Mouse (Mus musculus) limb, embryonic 12.5 days (tissue): ENCODE measurements around the gene Hoxc8. TPM values are rescaled to one million over a fixed set of nuclear protein-coding genes. Genes with fewer than 3 reads are reported as not detected.
A peak's percentile ranks its signal among the peaks of the same experiment; 100 is the strongest.

Experiments used
- ATAC-seq: fragments of 200-750 bp; cut with Nextera tagmentation; 2 replicates; pipeline ENCODE4 v1.8.0; 2017; ENCODE audit warnings: low read depth, moderate TSS enrichment; ENCODE audit not compliant: insufficient number of reproducible peaks, insufficient read depth, low FRiP score, low TSS enrichment
- H3K27ac ChIP-seq: fragments of 300-500 bp; sonication (generic); 2 replicates; pipeline ENCODE4 v1.5.1; 2016; ENCODE audit warnings: mild to moderate bottlenecking, moderate library complexity
- H3K27me3 ChIP-seq: fragments of 300-500 bp; sonication (generic); 2 replicates; pipeline ENCODE4 v1.6.1; 2016; ENCODE audit warnings: mild to moderate bottlenecking, moderate library complexity
- H3K36me3 ChIP-seq: fragments of 300-500 bp; sonication (generic); 2 replicates; pipeline ENCODE4 v1.6.1; 2016; ENCODE audit warnings: mild to moderate bottlenecking, moderate library complexity
- H3K4me1 ChIP-seq: fragments of 300-500 bp; sonication (generic); replicated peaks from 2 replicates; pipeline ENCODE4 v1.6.1; 2016
- H3K4me2 ChIP-seq: fragments of 300-500 bp; sonication (generic); 2 replicates; pipeline ENCODE4 v1.6.1; 2016; ENCODE audit warnings: mild to moderate bottlenecking, moderate library complexity
- H3K4me3 ChIP-seq: fragments of 300-500 bp; sonication (generic); replicated peaks from 2 replicates; pipeline ENCODE4 v1.5.1; 2016; ENCODE audit warnings: mild to moderate bottlenecking
- H3K9ac ChIP-seq: fragments of 300-500 bp; sonication (generic); replicated peaks from 2 replicates; pipeline ENCODE4 v1.6.1; 2016; ENCODE audit warnings: mild to moderate bottlenecking, moderate library complexity
- H3K9me3 ChIP-seq: fragments of 300-500 bp; sonication (generic); 2 replicates; pipeline ENCODE4 v1.6.1; 2016; ENCODE audit warnings: mild to moderate bottlenecking, moderate library complexity
- WGBS: fragments of 180-500 bp; shearing (Covaris S2); methylation state at CpG from one replicate; pipeline ENCODE4 v1.1.7; 2016; 5-methylcytosine and 5-hydroxymethylcytosine counted together
- polyA plus RNA-seq: library from polyadenylated mRNA; unstranded; fragments of >200 nt; fragmentation: Nextera tagmentation; extraction: Ambion mirVana; gene quantifications from 2 replicates; pipeline ENCODE4 v1.2.1, GENCODE M21; 2016

Gene Hoxc8
- 3.9 and 4.0 TPM in 2 replicates for polyA plus RNA-seq

DNA sequence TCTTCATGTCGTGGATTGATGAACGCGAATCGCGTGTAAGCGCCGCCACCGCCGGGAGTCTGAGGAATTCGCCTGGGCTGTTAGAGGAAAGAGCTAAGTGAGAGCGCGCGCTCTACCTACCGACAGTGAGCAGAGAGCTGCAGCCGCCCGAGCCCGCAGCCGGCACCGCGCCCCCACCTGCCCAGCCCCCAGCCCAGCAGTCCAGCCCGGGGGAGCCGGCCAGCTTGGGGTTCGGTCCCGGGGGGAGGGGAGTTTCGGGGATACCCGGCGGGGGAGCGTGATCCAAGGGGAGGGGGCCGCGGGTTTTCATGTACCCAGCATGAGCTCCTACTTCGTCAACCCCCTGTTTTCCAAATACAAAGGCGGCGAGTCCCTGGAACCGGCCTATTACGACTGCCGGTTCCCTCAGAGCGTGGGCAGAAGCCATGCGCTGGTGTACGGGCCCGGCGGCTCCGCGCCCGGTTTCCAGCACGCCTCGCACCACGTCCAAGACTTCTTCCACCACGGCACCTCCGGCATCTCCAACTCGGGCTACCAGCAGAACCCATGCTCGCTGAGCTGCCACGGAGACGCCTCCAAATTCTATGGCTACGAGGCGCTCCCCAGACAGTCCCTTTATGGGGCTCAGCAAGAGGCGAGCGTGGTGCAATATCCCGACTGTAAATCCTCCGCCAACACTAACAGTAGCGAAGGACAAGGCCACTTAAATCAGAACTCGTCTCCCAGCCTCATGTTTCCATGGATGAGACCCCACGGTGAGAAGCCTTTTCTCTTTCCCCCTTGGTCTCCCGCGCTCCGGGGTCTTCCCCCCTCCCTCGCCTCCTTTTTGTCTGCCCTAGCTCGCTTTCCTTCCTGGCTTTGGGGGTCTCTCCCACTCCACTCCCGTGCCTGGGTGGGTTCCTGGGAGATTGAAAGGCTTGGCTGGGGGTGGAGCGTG lies at the start of gene Hoxc8:
Hoxc8 (plus strand) TSS at position 147 of the 937 bp plus-strand sequence.
- Histone ChIP-seq H3K9me3 (no peaks in the 10 kb centered on the region), H3K9ac (peak within 1 kb of the TSS; percentile 51), H3K4me3 (peak within 1 kb of the TSS; percentile 34), H3K27me3 (peaks cover 96% of the 10 kb centered on the region), H3K4me2 (peak within 1 kb of the TSS; percentile 63), H3K27ac (no peak within 1 kb of the TSS), H3K4me1 (peaks cover 16% of the 10 kb centered on the region), H3K36me3 (no peaks in the 10 kb centered on the region)
- no peak for ATAC-seq
- WGBS = 2% methylated on average over 69 of the region's 69 CpGs

DNA sequence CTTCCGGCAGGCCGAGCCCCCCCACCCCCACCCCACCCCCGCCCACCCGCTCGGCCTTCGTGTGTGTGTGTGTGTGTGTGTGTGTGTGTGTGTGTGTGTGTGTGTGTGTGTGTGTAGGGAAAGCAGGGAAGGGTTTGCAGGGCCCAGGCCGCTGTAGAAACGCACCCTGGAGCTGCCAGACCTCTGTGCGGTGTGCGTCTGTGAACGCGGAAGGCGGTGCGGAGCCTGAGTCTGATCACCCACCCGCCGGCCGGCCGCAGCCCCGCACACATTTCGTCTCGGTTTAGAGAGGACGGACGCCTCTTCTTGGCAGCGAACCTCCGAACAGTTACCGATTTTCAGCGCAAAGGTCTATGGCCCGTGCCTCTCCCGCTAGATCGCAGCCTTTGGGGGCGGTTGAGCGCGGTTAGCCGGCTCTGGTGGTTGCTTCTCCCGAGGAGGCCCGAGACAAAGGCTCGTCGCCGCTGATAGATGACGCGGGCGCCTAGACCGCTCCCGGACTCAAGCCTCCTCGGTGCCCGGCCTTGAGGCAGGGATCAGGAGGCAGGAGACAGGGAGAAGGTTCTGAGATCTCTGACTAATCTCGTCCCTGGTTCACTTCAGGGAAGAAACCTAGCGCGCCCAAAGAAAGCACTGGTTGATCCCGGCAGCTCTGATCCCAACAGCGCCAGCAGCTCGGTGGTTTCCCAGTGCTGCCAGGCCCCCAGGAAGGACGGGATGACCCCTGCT lies 47.5 kb upstream of the Hoxc8 start:
- Histone ChIP-seq H3K4me2 (peak overlapping the region; percentile 59), H3K9me3 (no peaks in the 10 kb centered on the region), H3K4me1 (peaks cover 17% of the 10 kb centered on the region), H3K27ac (peak overlapping the region; percentile 31; the same call in 1 of the 2 replicates), H3K36me3 (no peaks in the 10 kb centered on the region), H3K4me3 (peak overlapping the region; percentile 41), H3K9ac (peak overlapping the region; percentile 70), H3K27me3 (peaks cover 90% of the 10 kb centered on the region)
- 1% methylated on average over 46 of the region's 53 CpGs for WGBS
- no peak for ATAC-seq

DNA sequence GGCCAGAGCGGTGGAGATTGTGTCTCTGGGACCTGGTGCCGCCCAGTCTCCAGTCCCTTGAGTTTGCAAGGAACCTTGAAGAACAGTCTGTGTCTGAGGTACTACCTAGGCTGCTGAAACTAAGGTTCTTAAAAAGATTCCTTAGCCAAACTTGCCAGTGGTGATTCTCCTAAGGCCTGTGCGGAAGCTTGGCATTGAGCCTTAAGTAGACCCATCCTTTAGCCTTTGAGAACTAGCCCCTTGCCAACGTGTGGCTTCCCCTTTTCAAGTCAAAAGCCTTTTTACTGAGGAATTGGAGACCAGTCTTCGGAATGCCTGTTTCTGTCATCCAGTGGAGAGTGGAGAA lies 47.0 kb upstream of the Hoxc8 start:
- Histone ChIP-seq H3K4me2 (peak overlapping the region; percentile 59), H3K4me1 (peaks cover 17% of the 10 kb centered on the region), H3K9ac (peak overlapping the region; percentile 70), H3K36me3 (no peaks in the 10 kb centered on the region), H3K9me3 (no peaks in the 10 kb centered on the region), H3K4me3 (peak overlapping the region; percentile 41), H3K27me3 (peaks cover 90% of the 10 kb centered on the region), H3K27ac (peak overlapping the region; percentile 31; the same call in 1 of the 2 replicates)
- ATAC-seq = no peak
- WGBS = 4% methylated on average over 5 of the region's 5 CpGs

- Histone ChIP-seq H3K4me1 (peaks cover 12% of the 10 kb centered on the region), H3K27me3 (peaks cover 89% of the 10 kb centered on the region), H3K9me3 (no peaks in the 10 kb centered on the region), H3K27ac (no peak overlapping the region), H3K4me3 (peak overlapping the region; percentile 11; the same call in 1 of the 2 replicates), H3K9ac (peak overlapping the region; percentile 19; the same call in 1 of the 2 replicates), H3K4me2 (peak overlapping the region; percentile 51), H3K36me3 (no peaks in the 10 kb centered on the region)
- 8% methylated on average over 22 of the region's 22 CpGs for WGBS
- no peak for ATAC-seq
Observed at GRCm38 (mm10) chr15:102945185-102946077, 45.0 kb upstream of the Hoxc8 start.

DNA sequence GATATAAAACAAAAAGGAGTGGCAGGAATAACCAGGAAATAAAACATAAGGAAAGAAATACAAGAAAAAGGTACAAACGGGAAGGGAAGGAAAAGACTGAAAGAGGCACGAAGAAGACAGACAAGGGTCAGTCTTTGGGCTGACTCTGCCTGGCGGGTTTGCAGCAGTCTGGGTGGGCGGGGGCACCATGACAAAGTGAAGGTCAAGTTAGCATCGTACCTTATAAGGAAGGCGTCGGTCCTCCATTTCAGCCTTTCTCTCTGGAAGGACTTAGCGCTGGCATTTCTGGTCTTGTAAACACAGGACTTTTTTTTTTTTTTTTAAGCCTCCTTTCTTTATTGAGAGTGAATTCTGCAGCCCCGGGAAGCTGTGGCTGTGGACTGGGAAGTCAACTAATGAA lies 43.1 kb upstream of the Hoxc8 start:
- ATAC-seq = no peak
- H3K4me1 ChIP-seq = peaks cover 26% of the 10 kb centered on the region
- H3K9me3 ChIP-seq = no peaks in the 10 kb centered on the region
- peak overlapping the region; percentile 30 for H3K4me3 ChIP-seq
- 2% methylated on average over 9 of the region's 9 CpGs for WGBS
- H3K9ac ChIP-seq = peak overlapping the region; percentile 48; the same call in 1 of the 2 replicates
- peak overlapping the region; percentile 51 for H3K4me2 ChIP-seq
- no peaks in the 10 kb centered on the region for H3K36me3 ChIP-seq
- H3K27me3 ChIP-seq = peaks cover 89% of the 10 kb centered on the region
- peak overlapping the region; percentile 75 for H3K27ac ChIP-seq

DNA sequence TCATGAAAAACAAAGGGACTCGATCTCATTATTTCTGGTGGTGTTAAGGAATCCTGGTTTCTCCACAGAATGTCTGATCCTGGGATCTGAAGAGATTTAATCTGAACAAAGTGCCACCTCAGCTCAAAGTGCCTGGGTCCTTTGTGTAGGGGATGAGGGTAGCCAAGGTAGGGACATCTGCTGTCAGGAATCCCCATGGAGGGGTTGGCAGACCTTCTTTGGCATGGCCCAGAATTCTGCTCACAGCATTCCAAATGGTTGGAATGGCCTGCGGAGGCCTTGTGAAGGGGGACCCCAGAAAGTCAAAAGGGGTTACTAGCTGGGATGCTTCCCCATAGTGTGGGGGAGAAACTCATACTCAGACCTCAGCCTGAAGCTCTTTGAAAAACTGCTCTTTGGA lies 41.6 kb upstream of the Hoxc8 start:
- no peaks in the 10 kb centered on the region for H3K9me3 ChIP-seq
- H3K4me3 ChIP-seq = peak overlapping the region; percentile 30
- peak overlapping the region; percentile 51 for H3K4me2 ChIP-seq
- peaks cover 23% of the 10 kb centered on the region for H3K4me1 ChIP-seq
- no peaks in the 10 kb centered on the region for H3K36me3 ChIP-seq
- H3K27me3 ChIP-seq = peaks cover 88% of the 10 kb centered on the region
- H3K9ac ChIP-seq = 0 out of 2 replicates have a peak overlapping the region, but pooled peaks have one; percentile 27
- no peak for ATAC-seq
- H3K27ac ChIP-seq = peak overlapping the region; percentile 86
- WGBS = 10% methylated on average over 2 of the region's 2 CpGs

DNA sequence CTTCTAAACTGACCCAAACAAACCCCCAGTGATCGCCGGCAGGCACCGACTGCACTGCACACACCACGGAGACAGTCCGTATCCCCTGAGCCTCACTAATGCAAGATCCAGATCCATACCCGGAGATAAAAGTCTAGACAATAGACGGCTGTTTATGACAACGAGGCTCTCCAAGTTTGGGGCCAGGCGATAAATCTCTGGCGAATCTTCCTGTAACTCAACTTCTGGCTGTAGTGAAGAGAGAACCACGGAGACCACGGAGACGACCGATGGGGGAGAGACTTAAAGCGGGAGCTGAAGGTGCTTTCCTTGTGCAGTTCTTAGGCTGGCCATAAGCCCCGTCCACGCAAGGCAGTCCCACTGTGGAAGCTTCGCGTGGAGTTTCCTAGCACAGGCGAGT lies 40.7 kb upstream of the Hoxc8 start:
- H3K9me3 ChIP-seq = no peaks in the 10 kb centered on the region
- ATAC-seq = 0 out of 2 replicates have a peak, but pooled peaks have one; percentile 16
- no peaks in the 10 kb centered on the region for H3K36me3 ChIP-seq
- H3K9ac ChIP-seq = peak overlapping the region; percentile 57
- 2% methylated on average over 20 of the region's 20 CpGs for WGBS
- peak overlapping the region; percentile 27 for H3K4me3 ChIP-seq
- peak overlapping the region; percentile 51 for H3K4me2 ChIP-seq
- peaks cover 94% of the 10 kb centered on the region for H3K27me3 ChIP-seq
- peak overlapping the region; percentile 86 for H3K27ac ChIP-seq
- H3K4me1 ChIP-seq = peaks cover 29% of the 10 kb centered on the region

- Histone ChIP-seq H3K36me3 (no peaks in the 10 kb centered on the region), H3K9me3 (no peaks in the 10 kb centered on the region), H3K9ac (peak overlapping the region; percentile 57), H3K4me1 (peaks cover 37% of the 10 kb centered on the region), H3K27ac (peak overlapping the region; percentile 79), H3K27me3 (peaks cover 95% of the 10 kb centered on the region), H3K4me2 (peak overlapping the region; percentile 51), H3K4me3 (peak overlapping the region; percentile 27)
- ATAC-seq = no peak
- WGBS = 7% methylated on average over 2 of the region's 2 CpGs
Observed at GRCm38 (mm10) chr15:102950877-102951276, 39.5 kb upstream of the Hoxc8 start.

DNA sequence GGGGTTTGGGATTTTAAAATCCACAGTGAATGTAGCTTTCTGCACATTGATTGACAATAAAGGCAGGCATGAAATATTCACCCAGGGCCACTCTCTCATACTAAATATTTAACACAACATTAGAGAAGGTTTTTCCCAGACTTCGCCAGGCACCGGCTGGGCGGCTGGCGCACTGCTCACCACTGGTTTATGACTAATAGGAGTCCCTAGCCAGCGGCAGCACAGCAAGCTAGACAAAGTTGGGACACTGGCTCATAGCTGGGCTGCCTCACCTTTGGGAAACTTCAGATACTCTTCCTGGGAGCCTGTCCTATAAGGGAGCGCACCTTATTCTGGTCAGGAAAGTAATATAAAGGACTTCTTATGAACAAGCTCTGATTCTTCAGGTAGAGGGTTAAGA lies 36.8 kb upstream of the Hoxc8 start:
- Histone ChIP-seq H3K4me3 (peak overlapping the region; percentile 55), H3K36me3 (no peaks in the 10 kb centered on the region), H3K27me3 (peaks cover 95% of the 10 kb centered on the region), H3K9ac (peak overlapping the region; percentile 81; the same call in 1 of the 2 replicates), H3K9me3 (no peaks in the 10 kb centered on the region), H3K4me1 (peaks cover 62% of the 10 kb centered on the region), H3K4me2 (peak overlapping the region; percentile 60), H3K27ac (peak overlapping the region; percentile 89)
- no peak for ATAC-seq
- WGBS = under 1% methylated on average over 6 of the region's 6 CpGs

- Histone ChIP-seq H3K36me3 (no peaks in the 10 kb centered on the region), H3K27ac (peak within 1 kb of the TSS; percentile 89), H3K4me1 (peaks cover 68% of the 10 kb centered on the region), H3K4me3 (peak within 1 kb of the TSS; percentile 55), H3K4me2 (peak within 1 kb of the TSS; percentile 60), H3K9ac (peak within 1 kb of the TSS; percentile 81), H3K27me3 (peaks cover 87% of the 10 kb centered on the region), H3K9me3 (no peaks in the 10 kb centered on the region)
- WGBS = under 1% methylated on average over 56 of the region's 57 CpGs
- ATAC-seq = no peak
Observed at GRCm38 (mm10) chr15:102954192-102955006, 36.0 kb upstream of the Hoxc8 start, which contains the start of gene Hoxc11. Gene Hoxc11, plus strand, starts transcription at chr15:102954427.
